ENCODE assay signal across 10 mouse cellular contexts in the genomic region with DNA sequence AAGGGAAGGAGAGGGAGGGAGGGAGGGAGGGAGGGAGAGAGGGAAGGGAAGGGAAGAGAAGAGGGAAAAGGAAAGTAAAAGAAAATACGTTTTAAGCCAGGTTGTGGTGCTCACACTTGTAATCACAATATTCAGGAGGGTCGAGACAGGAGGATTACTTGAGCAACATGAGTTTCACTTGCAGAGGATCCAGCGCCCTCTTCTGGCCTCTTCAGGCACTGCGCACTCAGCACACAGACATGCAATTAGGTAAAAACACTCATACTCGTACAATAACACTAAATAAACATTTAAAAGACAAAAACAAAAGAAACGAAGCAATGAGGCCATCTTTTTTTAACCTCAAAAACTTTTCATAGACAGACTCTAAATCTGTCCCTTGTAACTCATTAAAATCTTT. TPM values are rescaled to one million over a fixed set of nuclear protein-coding genes. Genes with fewer than 3 reads are reported as not detected.
DNase-seq lines count a peak whose midpoint lies in the region; ATAC-seq and TF ChIP-seq lines count a peak whose summit lies in the region.
"Had no signal": no experiment of that assay in that cellular context is flagged by ENCODE, and none has a peak within 500 bp of the region (broad histone marks: within the 10 kb centered on the region; RNA-seq: fewer than 3 reads in every experiment).

No protein-coding gene starts in this region.

- H3K9me3 ChIP-seq in lung, embryonic 14.5 days (ENCODE audit: low read depth, low read length), result no peaks in the 10 kb centered on the region
- H3K9me3 ChIP-seq in heart, embryonic 11.5 days (replicated peaks; ENCODE audit: control insufficient read depth, low read length), result no peaks in the 10 kb centered on the region
- H3K9me3 ChIP-seq: stomach, embryonic 15.5 days had no signal

- H3K36me3 ChIP-seq in lung, embryonic 14.5 days (ENCODE audit: insufficient read depth), result no peaks in the 10 kb centered on the region
- H3K36me3 ChIP-seq in heart, embryonic 11.5 days (ENCODE audit: control insufficient read depth, insufficient read depth, low read length), result no peaks in the 10 kb centered on the region
- H3K36me3 ChIP-seq: stomach, embryonic 15.5 days had no signal

- H3K4me3 ChIP-seq in lung, embryonic 14.5 days (ENCODE audit: low read depth, low read length), result no peak overlapping the region
- H3K4me3 ChIP-seq in bone marrow, adult 2 months (replicated peaks; ENCODE audit: control insufficient read depth, low read depth, low read length), result no peak overlapping the region
- H3K4me3 ChIP-seq in heart, embryonic 11.5 days (ENCODE audit: low read depth, low read length), result no peak overlapping the region
- H3K4me3 ChIP-seq: stomach, embryonic 15.5 days had no signal

- peak; percentile 50 for TF ChIP-seq CTCF in lung, embryonic 14.5 days (IDR thresholded peaks at IDR 0.05; ENCODE audit: low read depth)
- TF ChIP-seq CTCF in bone marrow, adult 2 months (IDR thresholded peaks at IDR 0.05; ENCODE audit: control insufficient read depth, insufficient read depth, low read length), result peak; percentile 69

- no peak overlapping the region for H3K4me2 ChIP-seq in lung, embryonic 14.5 days
- H3K4me2 ChIP-seq in heart, embryonic 11.5 days, result no peak overlapping the region
- H3K4me2 ChIP-seq: stomach, embryonic 15.5 days had no signal

- 46% methylated on average over 6 of the region's 6 CpGs for WGBS in lung, embryonic 14.5 days
- 53% methylated on average over 6 of the region's 6 CpGs for WGBS in bone marrow, adult 2 months
- WGBS in heart, embryonic 11.5 days (ENCODE audit: insufficient replicate concordance), result 45% methylated on average over 6 of the region's 6 CpGs

- TF ChIP-seq POLR2A in bone marrow, adult 2 months (IDR thresholded peaks at IDR 0.05; ENCODE audit: borderline replicate concordance, control insufficient read depth, low read depth, low read length), result no peak

- no peak overlapping the region for H3K9ac ChIP-seq in lung, embryonic 14.5 days
- H3K9ac ChIP-seq in heart, embryonic 11.5 days (ENCODE audit: low read depth, low read length), result no peak overlapping the region
- H3K9ac ChIP-seq: stomach, embryonic 15.5 days had no signal

- H3K27me3 ChIP-seq in lung, embryonic 14.5 days (ENCODE audit: insufficient read depth, low read length), result no peaks in the 10 kb centered on the region
- peaks cover 6% of the 10 kb centered on the region for H3K27me3 ChIP-seq in heart, embryonic 11.5 days (ENCODE audit: control insufficient read depth, insufficient read depth, low read length)
- H3K27me3 ChIP-seq: stomach, embryonic 15.5 days had no signal

- H3K27ac ChIP-seq in lung, embryonic 14.5 days (ENCODE audit: low read depth), result no peak overlapping the region
- H3K27ac ChIP-seq in bone marrow, adult 2 months (ENCODE audit: control insufficient read depth, insufficient read depth, low read depth, low read length, poor library complexity), result no peak overlapping the region
- H3K27ac ChIP-seq in heart, embryonic 11.5 days (ENCODE audit: low read depth, low read length), result no peak overlapping the region
- H3K27ac ChIP-seq: macrophage; stomach, embryonic 15.5 days had no signal

- ATAC-seq in lung, embryonic 14.5 days (ENCODE audit: insufficient read depth), result no peak
- no peak for ATAC-seq in heart, embryonic 11.5 days (replicated peaks; ENCODE audit: insufficient number of reproducible peaks, low FRiP score, low TSS enrichment)

- no peaks in the 10 kb centered on the region for H3K4me1 ChIP-seq in lung, embryonic 14.5 days (ENCODE audit: insufficient read depth)
- no peaks in the 10 kb centered on the region; the same call in 1 of the 2 replicates for H3K4me1 ChIP-seq in bone marrow, adult 2 months (ENCODE audit: control insufficient read depth, insufficient read depth, low read length)
- no peaks in the 10 kb centered on the region for H3K4me1 ChIP-seq in heart, embryonic 11.5 days (ENCODE audit: control insufficient read depth, insufficient read depth, low read length)
- H3K4me1 ChIP-seq: stomach, embryonic 15.5 days had no signal

- peak; percentile 39 for DNase-seq in embryo, embryonic 10 days (ENCODE audit: low spot score)
- no peak for DNase-seq in embryo, embryonic 9.5 days (ENCODE audit: extremely low spot score)
- DNase-seq in lung, embryonic 14.5 days, result peak; percentile 49
- DNase-seq in lung, adult 18-20 months, result no peak
- peak; percentile 32 for DNase-seq in retina, postnatal 1 day
- no peak for DNase-seq in urinary bladder, postnatal 10 days (ENCODE audit: low spot score)

RNA-seq across cellular contexts. Expression of a gene that starts 1.0 kb away (rescaled TPM):
- 1.1 TPM in 2 replicates for polyA plus RNA-seq in lung, embryonic 14.5 days (2014; fragmentation: Nextera tagmentation; extraction: Ambion mirVana)
- 3.6 and 10.3 TPM in 2 replicates for polyA plus RNA-seq in bone marrow, adult 2 months (2011; ENCODE audit: insufficient read depth, insufficient read length, low replicate concordance, missing spikeins)
- 0.70 and 1.1 TPM in 2 replicates for polyA plus RNA-seq in heart, embryonic 11.5 days (2014; fragmentation: Nextera tagmentation; extraction: Ambion mirVana)

RNA-seq across cellular contexts. Expression of a gene that starts 6.2 kb away (rescaled TPM):
- 8.5 and 10.0 TPM in 2 replicates for polyA plus RNA-seq in lung, embryonic 14.5 days (2014; fragmentation: Nextera tagmentation; extraction: Ambion mirVana)
- polyA plus RNA-seq in bone marrow, adult 2 months (2011; ENCODE audit: insufficient read depth, insufficient read length, low replicate concordance, missing spikeins), result 0.65 and 3.2 TPM in 2 replicates
- polyA plus RNA-seq in heart, embryonic 11.5 days (2014; fragmentation: Nextera tagmentation; extraction: Ambion mirVana), result 0.04 and 0.15 TPM in 2 replicates
- polyA plus RNA-seq: macrophage had no signal

Comparison
In these comparisons a context has a peak if more than half of its experiments do, and no peak if none do; other contexts are left out.
1. DNase-seq: peak in embryo, embryonic 10 days (single experiment), lung, embryonic 14.5 days (single experiment) and retina, postnatal 1 day (single experiment); none in embryo, embryonic 9.5 days (single experiment), lung, adult 18-20 months (0 of 2) and urinary bladder, postnatal 10 days (single experiment).